Mouse (Mus musculus) ovary, adult 18-20 months (tissue): ENCODE results near the gene Sarm1.
A peak's percentile ranks its signal among the peaks of the same experiment; 100 is the strongest.
"Not testable (repeated sequence)": the region's sequence is repeated elsewhere in the genome, so short reads cannot be mapped to it uniquely, and the experiment has no call there.

ENCODE experiments used
- DNase-seq: peaks from one replicate; pipeline ENCODE4 v3.0.0; 2022; ENCODE audit warnings: low spot score, mixed read lengths

The Sarm1 gene

GRCm38 (mm10) chr11:78497544-78498522, at the start of gene Sarm1:
Gene Sarm1, minus strand, starts transcription at chr11:78497754.
- DNase-seq: peak; percentile 83

- no peak for DNase-seq
Observed at GRCm38 (mm10) chr11:78545181-78545580, 47.6 kb upstream of the Sarm1 start.

DNA sequence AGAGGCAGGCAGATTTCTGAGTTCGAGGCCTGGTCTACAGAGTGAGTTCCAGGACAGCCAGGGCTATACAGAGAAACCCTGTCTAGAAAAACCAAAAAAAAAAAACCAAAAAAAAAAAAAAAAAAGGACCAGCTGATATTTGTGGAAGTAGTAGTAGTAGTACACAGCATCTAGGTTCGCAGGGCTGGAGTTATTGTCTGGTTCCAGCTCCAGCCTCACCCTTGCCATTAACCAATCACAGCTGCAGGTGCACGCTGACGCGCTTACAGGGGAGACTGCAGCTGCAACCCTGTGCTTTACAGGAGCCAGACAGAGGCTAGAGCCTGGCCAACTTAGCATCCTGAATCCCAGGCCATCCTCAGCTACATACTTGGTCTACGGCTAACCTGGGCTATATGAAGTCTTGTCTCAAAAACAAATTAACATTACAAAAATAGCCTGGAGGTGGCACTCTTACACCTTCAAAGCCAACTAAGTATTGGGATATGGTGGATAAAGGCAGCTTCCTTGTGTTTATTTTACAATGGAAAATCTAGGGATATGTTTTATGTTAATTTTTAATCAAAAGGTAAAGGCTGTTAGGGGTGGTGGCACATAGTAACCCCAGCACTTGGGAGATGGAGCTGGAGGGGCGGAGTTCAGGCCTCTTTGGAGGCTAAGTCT, 47.0 kb upstream of the Sarm1 start:
- DNase-seq: no peak

DNA sequence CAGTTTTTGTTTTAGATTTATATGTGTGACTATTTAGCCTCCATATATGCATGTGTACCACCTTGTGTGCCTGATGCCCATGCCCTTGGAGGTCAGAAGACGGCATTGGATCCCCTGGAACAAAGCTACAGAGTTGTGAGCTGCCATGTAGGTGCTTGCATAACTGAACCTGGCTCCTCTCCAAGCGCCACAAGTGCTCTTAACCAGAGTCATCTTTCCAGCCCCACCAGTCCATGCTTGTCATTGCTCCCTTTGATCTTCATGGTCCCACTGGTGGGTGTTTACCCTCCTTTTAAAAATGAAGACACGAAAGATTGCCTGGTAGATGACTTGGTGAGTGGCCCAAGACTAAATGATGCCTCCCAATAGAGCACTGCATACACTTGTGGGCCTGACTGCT, 42.8 kb upstream of the Sarm1 start:
- DNase-seq: no peak

- no peak for DNase-seq
Observed at GRCm38 (mm10) chr11:78536690-78537084, 39.1 kb upstream of the Sarm1 start.

DNA sequence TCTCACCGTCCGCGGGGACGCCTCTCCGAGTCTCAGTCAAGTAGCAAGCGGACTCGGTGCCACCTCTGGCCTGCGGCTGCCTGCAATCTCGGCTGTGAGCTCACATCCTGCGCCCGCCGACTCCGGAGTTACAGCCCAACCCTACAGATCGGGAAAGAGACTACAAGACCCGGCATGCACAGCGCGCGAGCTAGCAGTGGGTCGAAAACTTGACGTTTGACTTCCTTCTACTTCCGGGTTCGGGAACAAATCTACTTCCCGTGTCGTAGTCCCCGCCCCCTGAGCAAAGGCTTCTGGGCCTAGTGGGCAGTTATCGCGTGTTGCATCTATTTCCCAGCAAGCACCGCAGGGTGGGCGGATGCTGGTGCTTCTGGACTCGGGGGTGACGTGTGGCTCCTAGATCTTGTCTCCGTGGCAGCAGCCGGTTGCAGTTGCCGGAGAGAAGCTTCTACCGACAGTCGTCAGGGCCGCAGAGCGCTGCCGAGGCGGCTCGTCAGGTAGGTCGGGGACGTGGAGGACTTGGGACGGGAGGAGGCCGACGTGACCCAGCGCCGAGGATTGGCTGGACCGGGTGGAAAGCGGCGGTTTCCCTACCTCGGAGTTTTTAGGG, 38.6 kb upstream of the Sarm1 start, which contains the start of the genes Tnfaip1 and Ift20:
Tnfaip1 (minus strand) TSS at position 253 of the 610 bp plus-strand sequence.
Ift20 (plus strand) TSS at position 282 of the 610 bp plus-strand sequence.
- peak; percentile 98 for DNase-seq

- DNase-seq: no peak
Observed at GRCm38 (mm10) chr11:78535376-78536079, 38.0 kb upstream of the Sarm1 start.

DNA sequence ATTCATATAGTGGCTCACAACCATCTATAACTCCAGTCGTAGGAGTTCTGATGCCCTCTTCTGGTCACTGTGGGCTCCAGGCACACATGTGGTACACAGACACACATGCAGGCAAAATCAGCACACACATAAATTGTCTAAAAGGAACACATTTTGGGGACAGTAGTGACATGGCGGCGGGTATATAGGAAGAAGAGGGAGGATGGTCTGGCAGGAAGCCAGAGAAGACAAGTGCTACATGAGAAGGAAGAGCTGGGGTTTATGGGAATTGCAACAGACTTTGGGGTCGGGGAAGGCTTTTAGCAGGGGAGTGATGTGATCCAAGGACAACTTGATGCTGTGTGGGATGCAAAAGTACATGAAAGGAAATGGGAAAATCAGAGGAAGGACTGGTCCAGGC, 37.0 kb upstream of the Sarm1 start:
- DNase-seq: no peak

DNA sequence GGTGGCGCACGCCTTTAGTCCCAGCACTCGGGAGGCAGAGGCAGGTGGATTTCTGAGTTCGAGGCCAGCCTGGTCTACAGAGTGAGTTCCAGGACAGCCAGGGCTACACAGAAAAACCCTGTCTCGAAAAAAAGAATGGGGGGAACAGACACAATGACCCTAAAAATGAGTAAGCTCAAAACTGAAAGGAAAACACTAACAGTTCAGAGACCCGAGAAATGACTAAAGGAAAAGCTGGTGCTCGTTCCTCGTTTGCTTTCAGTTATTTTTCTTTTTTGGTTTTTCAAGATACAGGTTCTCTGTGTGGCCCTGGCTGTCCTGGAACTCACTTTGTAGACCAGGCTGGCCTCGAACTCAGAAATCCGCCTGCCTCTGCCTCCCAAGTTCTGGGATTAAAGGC, 34.0 kb upstream of the Sarm1 start:
- DNase-seq: not testable (repeated sequence)

DNA sequence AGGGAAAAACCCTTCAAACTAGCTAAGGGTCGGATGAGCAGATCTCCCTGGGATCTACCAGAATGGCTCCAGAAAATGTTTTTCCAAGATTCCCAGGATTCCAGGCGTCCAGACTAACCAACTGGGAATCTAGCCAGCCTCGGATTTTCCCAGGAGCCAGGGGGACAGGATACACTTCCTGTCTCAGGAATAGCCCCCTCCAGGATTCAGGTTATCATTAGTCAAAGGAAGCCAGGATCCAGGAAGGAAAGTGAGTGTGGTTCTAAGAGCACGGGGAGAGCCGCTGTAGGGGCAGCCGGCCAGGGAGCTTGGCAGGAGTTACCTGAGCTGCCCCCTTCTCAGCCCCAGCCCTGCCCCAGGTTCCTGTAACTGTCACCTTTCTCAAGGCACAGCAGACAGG, 33.5 kb upstream of the Sarm1 start:
- no peak for DNase-seq

- DNase-seq: no peak
Observed at GRCm38 (mm10) chr11:78530001-78530400, 32.4 kb upstream of the Sarm1 start.

GRCm38 (mm10) chr11:78528714-78529113, 31.2 kb upstream of the Sarm1 start:
- no peak for DNase-seq

- no peak for DNase-seq
Observed at GRCm38 (mm10) chr11:78524838-78525237, 27.3 kb upstream of the Sarm1 start.

DNA sequence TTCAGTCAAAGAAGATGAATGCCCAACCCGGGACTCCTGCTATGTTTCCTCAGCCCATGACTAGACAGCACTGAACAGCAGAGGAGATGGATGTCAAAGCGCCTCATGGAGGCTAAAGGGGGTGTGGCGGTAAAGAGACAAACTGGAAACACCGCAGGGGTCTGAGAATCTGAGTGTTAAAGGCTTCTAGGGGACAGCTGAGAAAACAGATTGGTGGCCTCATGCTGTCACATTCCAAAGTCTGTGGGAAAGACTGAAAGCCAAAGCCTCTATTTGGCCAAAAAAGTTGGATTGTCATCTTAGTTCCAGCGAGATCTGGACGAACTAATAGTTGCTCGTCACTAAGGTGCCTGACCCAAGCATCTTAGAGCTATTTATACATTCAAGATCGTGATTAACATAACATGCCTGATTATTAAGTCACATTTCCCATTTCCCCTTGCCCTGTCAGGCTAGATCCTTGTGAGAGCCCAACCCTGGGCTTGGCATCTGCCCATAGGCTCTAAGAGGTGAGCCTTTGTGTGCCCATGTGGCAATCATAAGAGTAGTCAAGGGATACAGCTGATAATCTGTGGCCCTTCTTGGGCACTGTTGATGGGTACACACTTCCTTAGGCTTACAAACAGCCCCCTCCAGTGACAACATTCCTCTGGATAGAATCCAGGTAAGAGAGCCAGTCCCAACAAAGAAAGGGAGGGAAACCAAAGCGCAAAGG, 25.8 kb upstream of the Sarm1 start:
- no peak for DNase-seq

DNA sequence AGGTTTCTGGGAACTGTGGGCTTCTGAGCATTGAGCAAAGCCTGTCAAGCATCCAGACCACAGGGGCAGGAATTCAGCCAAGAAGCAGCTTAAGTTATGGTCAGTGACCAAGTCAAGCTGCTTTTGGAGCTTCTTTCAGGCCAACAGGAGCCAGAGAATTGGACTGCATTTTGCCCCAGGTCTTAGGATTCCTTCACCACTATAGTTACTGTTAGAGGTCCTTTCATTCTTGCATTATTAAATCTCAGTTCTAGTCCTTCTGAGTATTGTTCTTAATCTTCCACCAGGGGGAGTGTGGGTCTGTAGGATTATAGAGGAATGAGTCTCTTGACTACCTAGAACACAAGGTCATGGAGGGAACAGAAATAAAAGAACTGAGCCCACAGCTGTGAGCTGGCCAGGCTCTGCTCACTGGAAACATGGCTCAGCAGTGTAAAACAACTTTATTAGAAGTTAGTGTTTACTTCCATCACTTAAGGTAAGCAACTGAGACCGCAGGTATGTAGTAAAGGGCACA, 25.0 kb upstream of the Sarm1 start:
- DNase-seq: no peak

DNA sequence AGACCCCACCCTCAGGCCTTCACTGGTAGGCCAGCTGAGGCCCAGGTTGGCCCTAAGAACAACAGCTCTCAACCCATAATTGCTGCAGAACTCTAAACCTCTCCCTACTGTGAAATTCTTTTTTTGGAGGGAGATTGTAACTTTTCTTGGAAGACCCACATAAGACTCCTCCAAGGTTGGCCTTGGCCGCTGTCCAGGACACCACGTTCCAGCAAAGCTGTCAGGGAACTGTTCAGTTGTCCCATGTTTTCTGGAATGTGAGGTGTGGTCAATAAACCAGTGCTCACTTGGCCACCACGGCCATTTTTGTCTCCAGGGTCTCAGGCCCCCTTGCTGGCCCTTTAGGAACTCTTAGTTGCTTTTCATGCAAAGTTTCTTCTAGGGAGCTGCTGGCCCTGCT, 24.3 kb upstream of the Sarm1 start:
- no peak for DNase-seq

DNA sequence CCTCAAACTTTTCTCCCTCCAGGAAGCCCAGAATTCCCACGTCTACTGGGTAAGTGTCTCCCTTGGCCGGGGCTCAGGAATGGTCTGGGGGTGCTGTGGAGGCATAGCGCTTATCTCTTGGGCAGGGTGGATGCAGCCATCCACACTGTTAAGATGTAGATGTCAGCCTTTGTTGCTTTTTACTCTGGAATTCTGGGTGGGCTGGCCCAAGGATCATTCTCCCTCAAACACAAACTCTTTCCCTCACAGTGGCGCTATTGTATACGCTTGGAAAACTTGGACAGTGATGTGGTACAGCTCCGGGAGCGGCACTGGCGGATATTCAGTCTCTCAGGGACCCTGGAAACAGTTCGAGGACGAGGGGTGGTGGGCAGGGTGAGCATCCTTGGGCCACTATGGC, 21.4 kb upstream of the Sarm1 start:
- no peak for DNase-seq

DNA sequence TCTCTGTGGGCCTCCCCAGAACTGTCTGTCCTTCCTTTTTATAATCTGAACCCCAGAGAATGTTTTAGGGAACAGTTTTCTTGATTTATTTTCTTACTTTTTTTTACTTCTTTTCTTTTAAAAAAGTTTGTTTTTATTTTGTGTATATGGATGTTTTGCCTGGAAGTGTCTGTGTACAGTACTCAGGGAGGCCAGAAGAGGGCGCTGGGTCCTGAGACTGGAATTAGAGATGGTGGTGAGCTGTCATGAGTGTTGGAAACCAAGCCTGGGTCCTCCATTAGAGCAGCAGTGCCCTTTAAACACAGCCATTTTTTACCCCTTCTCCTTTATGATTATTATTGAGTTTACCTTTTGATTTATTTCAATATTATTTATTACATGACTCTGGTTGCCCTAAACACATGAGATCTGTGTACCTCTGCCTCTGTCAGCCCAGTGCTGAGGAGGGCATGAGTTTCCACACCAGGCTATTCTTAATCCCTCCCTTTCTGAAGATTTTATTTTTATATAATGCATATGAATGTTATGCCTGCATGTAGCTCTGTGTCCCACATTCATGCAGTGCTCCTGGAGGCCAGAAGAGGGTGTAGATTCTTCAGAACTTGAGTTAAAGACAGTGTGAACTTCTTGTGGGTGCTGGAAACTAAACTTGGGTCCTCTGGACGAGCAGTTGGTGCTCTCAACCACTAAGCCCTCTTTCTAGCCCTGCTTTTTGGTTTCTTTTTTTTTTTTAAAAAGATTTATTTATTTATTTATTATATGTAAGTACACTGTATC, 18.2 kb upstream of the Sarm1 start:
- DNase-seq: no peak

DNA sequence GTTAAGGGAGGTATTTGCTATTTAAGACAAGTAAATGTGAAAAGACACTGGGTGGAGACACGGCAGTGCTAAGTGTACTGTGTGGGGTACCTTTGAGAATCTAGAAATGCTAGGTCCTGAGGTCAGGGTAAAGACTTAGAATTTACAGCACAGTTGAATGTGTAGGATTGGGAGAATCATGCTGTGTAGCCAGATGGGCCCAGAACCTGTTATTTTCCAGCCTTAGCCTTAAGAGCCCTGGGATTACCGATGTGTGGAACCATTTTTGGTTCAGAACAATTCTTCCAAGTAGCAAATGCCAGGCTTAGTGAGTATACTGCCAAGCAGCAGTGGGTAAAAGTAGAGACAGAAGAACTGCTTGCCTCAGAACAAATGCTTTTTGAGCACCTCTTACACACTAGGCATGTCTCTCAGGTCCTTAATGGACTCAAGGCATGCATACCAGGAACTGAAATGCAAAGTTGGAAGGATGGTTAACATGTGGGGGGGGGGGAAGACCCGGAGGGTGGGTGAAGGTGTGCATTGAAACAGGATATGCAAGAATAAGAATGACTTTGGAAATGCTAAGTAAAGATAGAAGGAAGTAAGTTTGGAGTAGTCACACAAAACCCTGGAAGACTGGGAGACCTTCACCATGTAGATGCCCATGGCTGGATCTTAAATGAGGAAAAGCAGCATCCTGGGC, 15.7 kb upstream of the Sarm1 start:
- DNase-seq: no peak
